Mouse (Mus musculus) v-Abl transformed pro-B cells (cell line): ENCODE results near the gene Rilp.

Experiments
- in situ Hi-C, 2 experiments: fragments of 400-800 bp; cut with MboI; formaldehyde crosslinking; loops; one replicate each; pipeline ENCODE4 v1.15.1; 2025; ENCODE audit not compliant: unreplicated experiment in 2 of 2

Rilp gene

DNA sequence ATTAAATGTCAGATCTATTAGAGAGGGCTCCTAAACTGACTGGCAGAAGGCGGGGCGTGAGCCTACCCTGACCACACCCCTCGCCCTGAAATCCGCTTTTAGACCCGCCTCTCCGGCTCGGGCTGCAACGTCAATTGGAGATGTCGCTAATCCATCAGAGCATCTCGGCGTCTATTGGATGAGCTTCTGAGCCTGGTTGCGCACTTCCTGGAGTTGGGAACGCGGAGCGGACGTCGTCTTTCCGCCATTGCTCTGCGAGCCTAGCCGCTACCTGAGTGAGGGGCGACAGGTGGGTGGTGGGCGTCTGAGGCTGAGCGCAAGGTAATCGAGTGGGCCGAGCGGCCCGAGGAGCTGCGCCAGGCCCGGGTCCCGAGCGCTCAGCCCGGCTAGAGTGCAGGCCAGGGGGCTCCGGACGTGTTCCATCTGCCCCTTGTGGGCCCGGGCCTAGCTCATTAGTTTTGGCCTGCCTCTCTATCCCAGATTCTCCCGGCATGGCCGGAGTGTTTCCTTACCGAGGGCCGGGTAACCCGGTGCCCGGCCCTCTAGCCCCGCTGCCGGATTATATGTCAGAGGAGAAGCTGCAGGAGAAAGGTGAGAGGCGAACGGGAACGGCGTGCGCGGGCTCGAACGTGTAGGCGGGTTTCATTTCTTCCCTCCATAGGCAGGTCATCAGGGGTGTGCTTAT, 23.2 kb upstream of the Rilp start, which contains the start of gene Prpf8:
Gene Prpf8, plus strand, starts transcription at position 216 of the 685 bp plus-strand sequence.
- in situ Hi-C loops = loop anchor here (5.0 to 25.0 kb wide), 3 partner anchors 34 to 299 kb away; partner anchors contain the start of genes Dph1 (in 1 of the 2), Ovca2 (in 1 of the 2), Rtn4rl1 (in 1 of the 2) and Wdr81 (in 1 of the 2)

DNA sequence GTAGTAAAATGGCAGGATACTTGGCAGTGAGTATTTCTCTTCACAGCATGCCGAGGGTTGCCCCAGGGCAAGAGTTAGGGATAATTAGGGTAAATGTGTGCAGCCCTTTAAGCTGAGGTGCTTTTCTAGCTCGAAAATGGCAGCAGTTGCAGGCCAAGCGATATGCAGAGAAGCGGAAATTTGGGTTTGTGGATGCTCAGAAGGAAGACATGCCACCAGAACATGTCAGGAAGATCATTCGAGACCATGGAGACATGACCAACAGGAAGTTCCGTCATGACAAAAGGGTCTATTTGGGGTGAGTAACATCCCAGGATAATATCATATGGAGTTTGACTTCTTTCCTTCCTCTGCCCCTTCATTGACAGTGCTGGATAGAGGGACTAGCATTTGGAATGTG, 22.4 kb upstream of the Rilp start:
- in situ Hi-C loops = loop anchor here (5.0 to 25.0 kb wide), 3 partner anchors 35 to 300 kb away; partner anchors contain the start of genes Dph1 (in 1 of the 2), Ovca2 (in 1 of the 2), Rtn4rl1 (in 1 of the 2) and Wdr81 (in 1 of the 2)

DNA sequence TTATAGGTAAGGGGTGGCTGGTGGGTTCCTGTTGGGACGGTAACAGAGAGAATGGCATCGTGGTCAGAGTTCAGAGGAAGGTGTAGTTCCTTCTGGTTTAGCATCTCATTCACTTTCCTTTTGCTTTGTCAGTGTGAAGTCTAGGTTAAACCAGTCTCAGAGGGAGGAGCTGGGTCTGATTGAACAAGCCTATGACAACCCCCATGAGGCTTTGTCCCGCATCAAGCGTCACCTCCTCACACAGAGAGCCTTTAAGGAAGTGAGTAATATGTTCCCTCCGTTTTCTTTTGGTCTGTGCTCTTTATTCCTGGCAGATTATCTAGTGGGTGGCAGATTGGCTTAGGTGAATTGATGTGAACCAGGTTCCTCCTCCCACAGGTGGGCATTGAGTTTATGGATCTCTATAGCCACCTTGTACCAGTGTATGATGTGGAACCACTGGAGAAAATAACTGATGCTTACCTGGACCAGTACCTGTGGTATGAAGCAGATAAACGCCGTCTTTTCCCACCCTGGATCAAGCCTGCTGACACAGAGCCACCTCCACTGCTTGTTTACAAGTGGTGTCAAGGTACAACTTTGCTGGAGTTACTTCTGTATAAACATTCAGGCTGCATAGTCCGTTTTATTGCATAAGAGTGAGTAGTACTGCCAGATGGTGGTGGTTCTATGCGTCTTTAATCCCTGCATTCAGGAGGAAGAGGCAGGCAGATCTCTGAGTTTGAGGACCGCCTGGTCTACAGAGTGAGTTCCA, 15.4 kb upstream of the Rilp start:
- in situ Hi-C loops = loop anchor here (5.0 to 25.0 kb wide), 2 partner anchors 42 to 307 kb away; partner anchors contain the start of genes Dph1 (in 1 of the 2), Ovca2 (in 1 of the 2), Rtn4rl1 (in 1 of the 2) and Wdr81 (in 1 of the 2)

DNA sequence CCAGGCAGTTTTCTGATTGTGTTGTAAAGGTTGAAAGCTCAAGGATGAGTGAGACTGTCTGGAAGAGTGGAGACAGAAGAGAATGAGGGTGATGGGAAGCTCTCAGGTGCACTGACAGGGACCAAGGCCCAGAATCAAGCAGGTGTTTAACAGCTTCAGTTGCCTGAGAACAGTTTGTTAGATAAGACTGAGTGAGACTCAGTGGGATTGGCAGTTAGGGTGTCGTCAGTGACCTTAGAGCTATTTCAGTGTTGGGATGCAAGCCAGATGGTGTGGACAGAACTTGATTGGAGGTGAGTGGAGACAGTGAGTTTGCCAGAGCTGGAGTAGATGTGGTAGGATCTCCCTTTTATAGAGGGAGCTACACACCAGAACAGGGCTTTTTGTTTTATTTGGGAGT, 11.8 kb upstream of the Rilp start:
- in situ Hi-C loops = loop anchor here in 1 of 2 experiments (25.0 kb wide), 1 partner anchor 311 kb away; the partner anchor contains the start of genes Dph1, Ovca2 and Rtn4rl1

DNA sequence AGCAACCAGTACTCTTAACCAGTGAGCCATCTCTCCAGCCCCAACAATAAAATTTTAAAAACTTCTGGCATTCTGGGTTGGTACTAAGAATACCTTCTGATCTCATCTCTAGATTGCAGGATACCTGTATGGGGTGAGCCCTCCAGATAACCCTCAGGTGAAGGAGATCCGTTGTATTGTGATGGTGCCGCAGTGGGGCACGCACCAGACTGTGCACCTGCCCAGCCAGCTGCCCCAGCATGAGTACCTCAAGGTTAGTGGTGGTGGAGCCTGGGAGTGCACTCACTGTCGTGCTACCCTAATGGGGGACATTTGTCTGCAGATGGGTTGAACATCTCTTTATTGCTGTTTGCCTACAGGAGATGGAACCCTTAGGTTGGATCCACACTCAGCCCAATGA, 1.7 kb upstream of the Rilp start:
- in situ Hi-C loops = loop anchor here in 1 of 2 experiments (25.0 kb wide), 1 partner anchor 404 kb away; no protein-coding TSS in a partner anchor

DNA sequence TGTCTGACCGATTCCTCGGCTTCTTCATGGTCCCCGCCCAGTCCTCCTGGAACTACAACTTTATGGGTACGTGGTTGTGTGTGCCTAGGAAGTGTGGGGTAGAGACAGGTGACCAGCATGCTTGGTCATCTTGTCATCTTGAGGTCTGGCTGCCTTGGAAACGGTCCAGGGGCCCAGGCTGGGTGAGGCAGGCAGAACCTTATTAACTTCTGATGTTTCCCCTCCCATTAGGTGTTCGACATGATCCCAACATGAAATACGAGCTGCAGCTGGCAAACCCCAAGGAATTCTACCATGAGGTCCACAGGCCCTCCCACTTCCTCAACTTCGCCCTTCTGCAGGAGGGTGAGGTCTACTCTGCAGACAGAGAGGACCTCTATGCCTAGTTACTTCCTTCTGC, 990 bp upstream of the Rilp start:
- in situ Hi-C loops = loop anchor here in 1 of 2 experiments (25.0 kb wide), 1 partner anchor 403 kb away; no protein-coding TSS in a partner anchor

DNA sequence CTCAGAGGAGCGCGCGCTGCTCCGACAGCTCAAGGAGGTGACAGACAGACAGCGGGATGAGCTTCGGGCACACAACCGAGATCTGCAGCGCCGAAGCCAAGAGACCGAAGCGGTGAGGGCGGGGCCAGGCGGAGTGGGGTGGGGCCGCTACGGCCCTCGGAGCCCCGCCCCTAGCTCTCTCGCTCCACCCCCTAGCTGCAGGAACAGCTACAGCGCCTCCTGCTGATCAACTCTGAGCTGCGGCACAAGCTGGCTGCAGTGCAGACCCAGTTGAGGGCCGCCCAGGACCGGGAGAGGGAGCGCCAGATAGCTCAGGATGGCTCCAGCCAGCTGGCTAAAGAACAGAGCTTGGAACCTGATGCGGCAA, 716 bp downstream of the Rilp start:
- in situ Hi-C loops = loop anchor here in 1 of 2 experiments (25.0 kb wide), 1 partner anchor 402 kb away; no protein-coding TSS in a partner anchor

DNA sequence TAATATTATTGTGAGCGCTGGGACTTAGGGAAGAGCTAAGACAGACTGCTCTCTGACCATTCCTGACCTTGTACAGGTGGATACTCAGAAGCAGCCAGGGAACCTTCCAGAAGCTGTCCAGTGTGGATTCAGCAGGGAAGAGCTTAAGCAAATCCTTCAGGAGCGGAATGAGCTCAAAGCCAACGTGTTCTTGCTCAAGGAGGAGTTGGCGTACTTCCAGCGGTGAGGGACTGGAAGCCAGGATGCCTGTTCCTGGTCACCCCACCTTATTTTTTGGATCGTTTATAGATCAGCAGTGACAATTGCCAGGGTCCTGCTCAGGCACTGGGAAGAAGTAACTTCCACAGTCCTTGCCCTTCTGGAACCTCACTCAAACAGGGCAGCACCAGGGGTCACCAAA, 1.3 kb downstream of the Rilp start:
- in situ Hi-C loops = loop anchor here in 1 of 2 experiments (25.0 kb wide), 1 partner anchor 401 kb away; no protein-coding TSS in a partner anchor

DNA sequence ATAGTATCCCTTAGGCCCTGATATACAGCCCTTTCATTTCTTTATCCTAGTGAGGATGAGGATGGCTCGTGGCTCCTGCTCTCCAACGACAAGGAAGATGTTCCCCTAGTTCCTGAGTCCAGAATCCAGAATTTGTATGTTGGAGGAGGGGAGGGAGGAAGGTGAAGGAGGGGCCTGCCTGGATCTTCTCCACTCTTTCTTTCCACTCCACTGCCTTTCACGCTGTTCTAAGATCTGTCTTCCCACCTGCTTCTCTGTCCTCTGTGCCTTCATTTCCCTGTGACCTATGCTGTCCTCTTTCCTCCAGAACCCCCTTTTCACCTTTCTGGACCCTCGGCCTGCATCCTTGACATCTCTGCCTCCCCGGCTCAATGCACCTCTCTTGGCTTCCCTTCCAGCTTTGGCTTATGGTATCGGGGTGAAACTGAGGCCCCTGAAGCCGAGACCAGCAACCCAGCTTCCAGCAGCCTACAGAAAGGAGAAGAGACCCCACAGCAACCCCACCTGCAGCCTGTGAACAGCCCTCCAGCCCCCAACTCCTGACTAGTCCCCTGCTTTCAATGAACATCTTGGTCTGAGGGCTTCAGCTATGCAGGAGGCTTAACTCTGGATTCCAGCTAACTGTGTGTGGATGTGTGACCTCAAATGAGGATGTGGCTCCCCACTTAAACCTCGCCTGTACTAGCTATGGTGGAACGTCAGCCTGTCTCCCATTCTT, 2.6 kb downstream of the Rilp start:
- in situ Hi-C loops = loop anchor here in 1 of 2 experiments (25.0 kb wide), 1 partner anchor 400 kb away; no protein-coding TSS in a partner anchor

DNA sequence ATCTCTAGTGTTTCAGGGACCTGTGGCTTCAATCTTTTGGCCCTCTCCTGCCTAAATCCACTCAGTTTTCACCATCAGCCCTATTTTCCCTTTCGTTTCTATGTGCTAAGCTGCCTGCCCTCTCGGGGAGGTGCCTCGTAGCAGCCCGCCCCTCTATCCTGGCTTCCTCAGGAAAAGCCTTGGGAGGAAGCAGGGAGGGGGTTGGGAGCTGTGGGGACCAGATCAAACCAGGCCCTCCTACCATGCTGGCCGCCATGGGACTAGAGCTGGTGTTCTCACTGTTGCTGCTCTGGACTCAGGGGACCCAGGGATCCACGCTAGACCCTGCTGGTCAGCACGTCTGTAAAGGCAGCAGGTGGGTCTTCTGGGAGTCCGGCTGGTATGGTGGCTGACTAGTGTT, 3.4 kb downstream of the Rilp start, which contains the start of gene Scarf1:
Gene Scarf1, plus strand, starts transcription at position 205 of the 400 bp plus-strand sequence.
- in situ Hi-C loops = loop anchor here in 1 of 2 experiments (25.0 kb wide), 1 partner anchor 399 kb away; no protein-coding TSS in a partner anchor

DNA sequence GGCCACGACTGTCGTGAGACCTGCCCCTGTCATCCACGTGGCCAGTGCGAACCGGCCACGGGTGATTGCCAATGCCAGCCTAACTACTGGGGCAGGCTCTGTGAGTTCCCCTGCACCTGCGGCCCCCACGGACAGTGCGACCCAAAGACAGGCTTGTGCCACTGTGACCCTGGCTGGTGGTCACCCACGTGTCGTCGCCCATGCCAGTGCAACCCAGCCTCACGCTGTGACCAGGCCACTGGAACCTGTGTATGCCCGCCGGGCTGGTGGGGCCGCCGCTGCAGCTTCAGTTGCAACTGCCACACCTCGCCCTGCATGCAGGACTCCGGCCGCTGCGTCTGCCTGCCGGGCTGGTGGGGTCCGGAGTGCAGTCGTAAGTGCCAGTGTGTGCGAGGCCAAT, 5.3 kb downstream of the Rilp start:
- in situ Hi-C loops = loop anchor here in 1 of 2 experiments (25.0 kb wide), 1 partner anchor 397 kb away; no protein-coding TSS in a partner anchor

DNA sequence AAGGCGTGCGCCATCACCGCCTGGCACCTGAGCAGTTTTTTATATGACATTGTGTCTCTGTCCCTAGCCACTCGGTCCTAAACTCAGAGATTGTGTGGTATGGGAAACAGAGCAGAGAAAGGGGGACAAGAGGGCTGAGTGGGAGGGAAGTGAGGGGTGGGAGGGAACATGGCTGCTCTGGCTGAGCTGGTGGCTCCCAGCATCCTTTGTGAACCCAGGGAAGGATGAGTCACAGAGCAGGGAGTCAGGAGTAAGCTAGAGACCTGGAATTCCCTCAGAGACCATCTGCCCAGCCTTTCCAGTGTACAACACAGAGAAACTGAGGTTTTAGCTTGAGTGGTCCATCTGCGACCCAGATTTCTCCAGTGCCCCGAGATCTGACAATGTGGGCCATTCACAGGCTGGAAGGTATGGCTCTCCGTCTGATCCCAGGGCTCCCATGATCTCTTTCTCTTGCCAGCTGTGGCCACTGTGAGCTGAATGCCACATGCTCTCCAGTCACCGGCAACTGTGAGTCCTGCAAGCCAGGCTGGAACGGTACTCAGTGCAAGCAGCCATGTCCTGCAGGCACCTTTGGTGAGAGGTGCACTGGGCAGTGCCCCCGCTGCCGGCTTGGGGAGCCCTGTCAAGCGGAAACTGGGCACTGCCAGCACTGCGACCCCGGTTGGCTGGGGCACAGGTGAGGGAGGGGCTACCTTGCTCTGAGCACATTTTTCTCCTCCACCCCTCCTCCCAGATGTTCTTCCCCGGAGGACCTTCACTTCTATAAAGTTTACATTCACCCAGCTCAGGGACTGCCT, 10.1 kb downstream of the Rilp start:
- in situ Hi-C loops = loop anchor here in 1 of 2 experiments (10.0 to 25.0 kb wide), 2 partner anchors 115 to 392 kb away; no protein-coding TSS in a partner anchor

DNA sequence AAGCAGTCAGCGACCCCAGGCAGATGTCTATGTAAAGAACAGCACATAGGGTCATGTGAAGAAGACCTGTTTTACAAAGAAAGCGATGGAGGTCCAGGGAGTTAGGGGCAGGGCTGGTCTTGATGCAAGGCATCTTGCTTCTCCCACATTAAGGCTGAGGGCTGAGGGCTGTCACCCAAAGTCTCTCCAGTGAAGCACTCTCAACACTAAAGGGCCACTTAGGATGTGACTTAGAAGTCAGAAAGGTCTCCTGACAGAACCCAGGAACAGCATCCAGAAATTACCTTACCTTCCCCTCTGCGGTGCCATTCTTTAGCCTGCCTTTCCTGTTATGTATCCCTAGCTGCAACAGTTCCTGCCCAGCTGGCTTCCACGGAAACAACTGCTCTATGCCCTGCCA, 11.7 kb downstream of the Rilp start:
- in situ Hi-C loops = loop anchor here in 1 of 2 experiments (10.0 to 25.0 kb wide), 2 partner anchors 117 to 391 kb away; no protein-coding TSS in a partner anchor

DNA sequence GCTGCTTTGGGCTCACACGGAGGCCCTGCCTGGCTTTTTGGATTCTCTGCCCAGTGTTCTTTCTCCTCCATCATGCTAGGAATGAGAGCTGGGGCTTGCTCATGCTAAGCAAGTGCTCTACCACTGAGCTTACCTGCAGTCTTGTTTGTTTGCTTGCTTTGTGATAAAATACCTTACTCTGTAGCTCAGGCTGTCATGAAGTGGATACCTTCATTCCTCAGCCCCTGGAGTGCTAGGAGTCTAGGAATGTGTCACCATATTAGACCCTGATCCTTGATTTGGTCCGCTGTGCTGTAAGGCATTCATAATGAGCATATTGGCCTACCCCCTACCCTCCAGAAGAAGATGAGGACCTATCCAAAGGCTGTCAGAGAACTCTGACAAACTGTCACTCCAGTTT, 12.9 kb downstream of the Rilp start:
- in situ Hi-C loops = loop anchor here in 1 of 2 experiments (10.0 to 25.0 kb wide), 2 partner anchors 118 to 390 kb away; no protein-coding TSS in a partner anchor

DNA sequence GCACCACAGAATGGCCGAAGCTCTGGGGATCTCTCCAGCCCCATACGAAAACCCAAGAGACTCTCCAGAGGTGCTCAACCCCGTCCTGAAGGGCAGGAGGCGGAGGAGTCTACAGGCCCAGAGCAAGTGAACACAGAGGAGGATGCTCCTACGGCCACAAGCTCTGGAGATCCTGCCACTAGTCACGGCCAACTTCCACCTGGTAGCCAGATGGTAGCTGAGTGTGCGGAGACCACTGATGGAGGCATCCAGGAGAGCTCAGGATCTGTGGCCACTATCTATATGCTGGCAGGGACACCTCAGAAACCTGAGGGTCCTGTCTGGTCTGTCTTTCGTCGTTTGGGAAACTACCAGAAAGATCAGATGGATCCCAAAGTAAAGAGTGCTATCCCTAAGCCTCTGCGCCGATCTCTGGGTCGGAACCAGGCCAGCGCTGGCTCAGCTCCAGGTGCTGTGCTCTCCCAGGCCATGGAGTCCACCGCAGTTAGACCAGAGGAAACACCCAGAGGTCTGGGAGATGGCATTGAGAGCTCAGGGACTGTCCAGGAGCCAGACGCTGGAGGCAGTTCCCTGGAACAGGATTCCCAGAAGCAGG, 15.7 kb downstream of the Rilp start:
- in situ Hi-C loops = loop anchor here in 1 of 2 experiments (5.0 to 10.0 kb wide), 3 partner anchors 68 to 121 kb away; partner anchors contain the start of gene Inpp5k

DNA sequence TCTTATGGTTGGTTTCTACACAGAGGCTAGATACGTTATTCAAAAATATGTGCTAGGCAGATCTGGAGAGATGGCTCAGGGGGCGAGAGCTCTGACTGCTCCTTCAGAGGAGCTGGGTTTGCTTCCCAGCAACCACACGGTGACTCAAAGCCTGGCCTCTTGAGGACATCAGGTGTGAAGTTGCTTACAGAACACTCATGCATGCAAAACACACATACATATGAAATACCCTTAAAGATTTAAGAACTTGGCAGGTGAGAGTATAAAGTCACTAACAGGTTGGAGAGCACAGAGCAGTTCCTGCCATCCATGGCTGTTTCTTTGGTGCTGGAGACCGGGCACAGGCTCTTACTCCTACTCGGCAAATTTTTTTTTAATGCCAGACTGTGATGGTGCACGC, 17.0 kb downstream of the Rilp start:
- in situ Hi-C loops = loop anchor here in 1 of 2 experiments (5.0 to 10.0 kb wide), 3 partner anchors 70 to 122 kb away; partner anchors contain the start of gene Inpp5k

DNA sequence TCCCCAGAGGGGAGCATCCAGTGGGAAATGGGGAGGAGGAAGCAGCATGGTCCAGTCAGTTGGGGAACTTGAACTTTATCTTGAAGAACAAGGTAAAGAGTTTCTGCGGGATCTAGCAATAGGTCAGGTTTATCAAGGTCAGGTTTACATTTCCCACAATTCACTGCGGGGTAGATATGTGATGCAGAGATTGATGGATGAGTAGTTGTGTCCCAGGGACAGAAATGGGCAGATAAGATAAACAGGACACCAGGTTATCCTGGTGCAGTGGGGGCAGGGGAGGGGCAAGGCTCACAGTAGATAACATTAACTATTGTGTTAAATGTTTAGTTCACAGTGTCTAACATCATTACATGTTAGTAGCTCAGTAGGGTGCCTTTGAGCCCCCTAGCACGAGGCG, 19.9 kb downstream of the Rilp start:
- in situ Hi-C loops = loop anchor here (5.0 to 10.0 kb wide), 5 partner anchors 43 to 125 kb away; partner anchors contain the start of genes Inpp5k (in 1 of the 2) and Myo1c (in 1 of the 2)

DNA sequence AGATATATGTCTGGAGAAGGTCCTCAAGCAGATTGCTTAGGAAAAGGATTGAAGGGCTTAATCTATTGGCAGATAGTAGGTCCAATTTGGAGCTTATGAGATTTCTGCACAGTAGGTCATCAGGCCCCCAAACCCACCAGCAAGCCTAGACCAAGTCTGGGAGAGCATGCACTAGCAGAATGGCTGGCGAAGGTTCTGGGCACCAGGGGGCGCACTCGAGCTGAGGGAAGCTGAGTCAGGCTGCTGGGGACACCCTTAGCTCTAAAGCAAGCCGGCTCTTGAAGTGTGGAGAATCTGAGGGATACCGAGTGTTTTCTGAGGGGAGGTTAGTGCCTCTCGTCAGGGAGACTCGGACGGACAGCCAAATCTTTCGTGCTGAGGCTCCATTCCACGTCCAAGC, 20.4 kb downstream of the Rilp start:
- in situ Hi-C loops = loop anchor here (5.0 to 10.0 kb wide), 2 partner anchors 42 to 124 kb away; partner anchors contain the start of gene Myo1c (in 1 of the 2)
